Mouse (Mus musculus) testis, adult 2 months (tissue): ENCODE measurements around the gene Yipf3.

Experiments
- CTCF ChIP-seq: fragments of 200-500 bp; IDR thresholded peaks from 2 replicates; pipeline ENCODE4 v1.5.1; 2012; ENCODE audit warnings: low read depth, mild to moderate bottlenecking, inconsistent platforms, low read length, moderate library complexity; ENCODE audit not compliant: control insufficient read depth, insufficient read depth, insufficient replicate concordance
- POLR2A ChIP-seq: fragments of 200-500 bp; IDR thresholded peaks from 2 replicates; pipeline ENCODE4 v1.6.1; 2012; ENCODE audit warnings: low read depth, mild to moderate bottlenecking, inconsistent platforms, low read length, moderate library complexity; ENCODE audit not compliant: control insufficient read depth

GRCm38 (mm10) chr17:46241471-46241870 lies 6.4 kb upstream of the Yipf3 start:
- TF ChIP-seq CTCF (no peak), POLR2A (no peak)
